ENCODE assay signal across 8 mouse cellular contexts in genomic region chr5:125178171-125179006, GRCm38 (mm10). TPM values are rescaled to one million over a fixed set of nuclear protein-coding genes. Genes with fewer than 3 reads are reported as not detected.
A peak's percentile ranks its signal among the peaks of the same experiment; 100 is the strongest.
DNase-seq lines count a peak whose midpoint lies in the region; ATAC-seq lines count a peak whose summit lies in the region.

No protein-coding gene starts in this region.

- ATAC-seq in hindbrain, embryonic 15.5 days (ENCODE audit: low FRiP score, low read depth): peak; percentile 23
- peak; percentile 22 for ATAC-seq in midbrain, embryonic 13.5 days

- H3K4me1 ChIP-seq in hindbrain, embryonic 15.5 days (replicated peaks): peaks cover 56% of the 10 kb centered on the region
- peaks cover 67% of the 10 kb centered on the region for H3K4me1 ChIP-seq in limb, embryonic 10.5 days
- peaks cover 59% of the 10 kb centered on the region for H3K4me1 ChIP-seq in midbrain, embryonic 13.5 days (replicated peaks)

- H3K4me2 ChIP-seq in hindbrain, embryonic 15.5 days: peak overlapping the region; percentile 79
- H3K4me2 ChIP-seq in midbrain, embryonic 13.5 days (replicated peaks): peak overlapping the region; percentile 88

- peak overlapping the region; percentile 76 for H3K9ac ChIP-seq in hindbrain, embryonic 15.5 days
- H3K9ac ChIP-seq in midbrain, embryonic 13.5 days (replicated peaks): peak overlapping the region; percentile 94

- WGBS in hindbrain, embryonic 15.5 days: under 1% methylated on average over 60 of the region's 60 CpGs
- WGBS in limb, embryonic 10.5 days: under 1% methylated on average over 60 of the region's 60 CpGs
- WGBS in midbrain, embryonic 13.5 days: 1% methylated on average over 60 of the region's 60 CpGs

- peak overlapping the region; percentile 89 for H3K27ac ChIP-seq in hindbrain, embryonic 15.5 days (replicated peaks)
- peak overlapping the region; percentile 96 for H3K27ac ChIP-seq in limb, embryonic 10.5 days
- peak overlapping the region; percentile 94 for H3K27ac ChIP-seq in midbrain, embryonic 13.5 days

- no peaks in the 10 kb centered on the region for H3K9me3 ChIP-seq in hindbrain, embryonic 15.5 days
- H3K9me3 ChIP-seq in limb, embryonic 10.5 days (replicated peaks): no peaks in the 10 kb centered on the region
- H3K9me3 ChIP-seq in midbrain, embryonic 13.5 days: no peaks in the 10 kb centered on the region

- H3K4me3 ChIP-seq in hindbrain, embryonic 15.5 days: peak overlapping the region; percentile 74
- peak overlapping the region; percentile 97 for H3K4me3 ChIP-seq in limb, embryonic 10.5 days
- H3K4me3 ChIP-seq in midbrain, embryonic 13.5 days (replicated peaks): peak overlapping the region; percentile 86

- peak; percentile 47 to 73 for DNase-seq in layer of hippocampus, adult 18-20 months (ENCODE audit: low spot score in 2 of 2)
- no peak for DNase-seq in layer of hippocampus, adult 9-10 months (ENCODE audit: low spot score)
- peak; percentile 82 for DNase-seq in cerebellum, adult 9-11 months
- DNase-seq in gastrocnemius, adult 18-20 months (ENCODE audit: low spot score): peak; percentile 65
- peak; percentile 80 for DNase-seq in limb, embryonic 10.5 days (ENCODE audit: low spot score)
- peak; percentile 30 for DNase-seq in spleen, postnatal 14 days (ENCODE audit: low spot score in 2 of 2)

- no peaks in the 10 kb centered on the region for H3K27me3 ChIP-seq in hindbrain, embryonic 15.5 days
- 0 out of 2 replicates have a peak, but pooled peaks cover 5% of the 10 kb centered on the region for H3K27me3 ChIP-seq in limb, embryonic 10.5 days (ENCODE audit: low read depth, poor library complexity, severe bottlenecking)
- H3K27me3 ChIP-seq in midbrain, embryonic 13.5 days: 0 out of 2 replicates have a peak, but pooled peaks cover 3% of the 10 kb centered on the region

- no peaks in the 10 kb centered on the region for H3K36me3 ChIP-seq in hindbrain, embryonic 15.5 days
- H3K36me3 ChIP-seq in limb, embryonic 10.5 days: peaks cover 4% of the 10 kb centered on the region; the same call in 1 of the 2 replicates
- no peaks in the 10 kb centered on the region for H3K36me3 ChIP-seq in midbrain, embryonic 13.5 days

RNA-seq across cellular contexts. Expression of gene Ncor2, which starts 0.6 kb away (rescaled TPM):
- 100 to 1,000 TPM; 291 to 298 TPM for total RNA-seq in layer of hippocampus, adult 18-20 months (2021)
- 100 to 1,000 TPM; 118 to 134 TPM for total RNA-seq in gastrocnemius, adult 18-20 months (2021)
- polyA plus RNA-seq in hindbrain, embryonic 15.5 days (2015; fragmentation: Nextera tagmentation; extraction: Ambion mirVana): 26.3 and 28.7 TPM in 2 replicates
- polyA plus RNA-seq in limb, embryonic 10.5 days (2016; fragmentation: Nextera tagmentation; extraction: Ambion mirVana): 22.4 and 26.8 TPM in 2 replicates
- polyA plus RNA-seq in midbrain, embryonic 13.5 days (2015; fragmentation: Nextera tagmentation; extraction: Ambion mirVana): 20.2 and 22.6 TPM in 2 replicates
